Mouse (Mus musculus): ENCODE data around the gene Samd10. TPM values are rescaled to one million over a fixed set of nuclear protein-coding genes. Genes with fewer than 3 reads are reported as not detected.

Samd10 gene
- polyA plus RNA-seq, 2 experiments: 1.5 to 1.6 TPM

DNA sequence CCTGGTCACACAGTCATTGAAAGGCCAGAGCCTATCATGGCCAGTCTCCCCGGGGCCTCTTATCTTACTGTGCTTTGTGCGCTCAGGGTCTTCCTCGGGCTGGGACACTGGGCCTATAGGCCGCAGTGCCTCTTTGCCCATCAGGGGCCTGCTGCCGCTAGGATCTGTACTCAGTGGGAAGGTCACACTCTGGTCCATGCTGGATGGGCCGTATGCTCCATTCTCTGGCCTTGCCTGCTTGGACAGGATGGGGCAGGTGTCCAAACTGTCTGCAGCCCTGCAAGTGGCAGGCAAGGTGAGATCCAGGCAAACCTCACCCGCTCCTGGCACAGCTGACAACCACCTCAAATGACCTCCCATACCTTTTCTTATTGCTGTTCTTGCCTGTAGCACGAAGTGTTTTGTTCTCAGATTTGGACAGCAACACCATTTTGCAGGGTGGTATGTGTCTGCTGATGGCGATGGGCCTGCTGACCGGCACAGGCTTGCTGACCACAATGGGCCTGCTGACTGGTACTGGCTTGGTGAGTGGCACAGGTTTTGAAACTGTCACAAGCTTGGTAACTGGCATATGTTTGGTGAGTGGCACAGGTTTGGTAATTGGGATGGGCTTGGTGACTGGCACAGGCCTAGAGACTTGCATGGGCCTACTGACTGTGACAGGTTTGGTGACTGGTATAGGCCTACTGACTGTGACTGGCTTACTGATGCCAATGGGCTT, 9.8 kb downstream of the Samd10 start:
- ATAC-seq (ENCODE audit: insufficient read depth) (no peak), DNase-seq (ENCODE audit: low read depth in 3 of 3, low spot score in 3 of 3) (no peak)
- TF ChIP-seq CTCF (IDR thresholded peaks at IDR 0.05; ENCODE audit: low read depth) (no peak), EP300 (IDR thresholded peaks at IDR 0.05; ENCODE audit: low read depth) (no peak)
- no peak overlapping the region for H3K4me3 ChIP-seq (ENCODE audit: insufficient read depth in 1 of 2, low read depth in 2 of 2, low read length in 2 of 2)
- WGBS (ENCODE audit: insufficient replicate concordance): 83% methylated on average over 10 of the region's 10 CpGs
- H3K36me3 ChIP-seq (replicated peaks; ENCODE audit: control insufficient read depth, insufficient read depth, low read depth): peaks cover 3% of the 10 kb centered on the region
- no peaks in the 10 kb centered on the region for H3K9me3 ChIP-seq (ENCODE audit: control insufficient read depth, low read length)
- H3K27ac ChIP-seq: no peak overlapping the region
- no peak overlapping the region for H3K9ac ChIP-seq (replicated peaks)
- no peak overlapping the region for H3K4me2 ChIP-seq (ENCODE audit: low read depth)
- peaks cover 13 to 17% of the 10 kb centered on the region in 2 experiments for H3K4me1 ChIP-seq (replicated peaks; ENCODE audit: control insufficient read depth in 2 of 2, insufficient read depth in 2 of 2, low read length in 1 of 2)
- no peaks in the 10 kb centered on the region for H3K27me3 ChIP-seq (ENCODE audit: control insufficient read depth, insufficient read depth, low read length)

DNA sequence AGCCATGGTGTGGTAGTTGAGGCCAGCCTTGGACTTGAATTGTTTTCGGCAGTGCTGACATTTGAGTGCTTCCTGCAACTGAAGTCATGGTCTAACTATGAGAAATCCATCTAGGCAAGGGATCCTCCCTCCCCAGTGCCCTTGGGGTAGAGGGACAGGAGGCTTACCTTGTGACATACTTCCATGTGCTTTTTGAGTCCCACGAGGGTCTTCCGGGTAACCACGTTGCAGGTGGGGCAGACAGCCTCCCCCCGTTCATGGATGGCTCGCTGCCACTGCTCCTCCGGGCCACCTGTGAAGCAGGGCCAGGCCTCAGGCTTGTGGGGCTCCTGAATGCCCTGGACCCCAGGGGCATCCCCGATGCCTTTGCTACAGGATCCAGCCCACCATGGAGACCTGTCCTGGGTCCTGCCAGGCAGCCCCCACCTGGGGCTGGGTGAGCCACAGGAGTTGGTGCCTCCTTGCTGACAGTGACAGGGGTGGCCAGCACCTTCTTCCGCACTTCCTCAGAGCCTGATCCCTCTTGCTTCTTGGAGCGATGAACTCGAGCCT, 10.7 kb downstream of the Samd10 start:
- Histone ChIP-seq H3K4me1 (replicated peaks; ENCODE audit: control insufficient read depth in 2 of 2, insufficient read depth in 2 of 2, low read length in 1 of 2) (peaks cover 13 to 17% of the 10 kb centered on the region in 2 experiments), H3K27ac (no peak overlapping the region), H3K36me3 (replicated peaks; ENCODE audit: control insufficient read depth, insufficient read depth, low read depth) (peaks cover 3% of the 10 kb centered on the region), H3K9me3 (ENCODE audit: control insufficient read depth, low read length) (no peaks in the 10 kb centered on the region), H3K4me2 (ENCODE audit: low read depth) (no peak overlapping the region), H3K4me3 (ENCODE audit: insufficient read depth in 1 of 2, low read depth in 2 of 2, low read length in 2 of 2) (no peak overlapping the region), H3K27me3 (ENCODE audit: control insufficient read depth, insufficient read depth, low read length) (no peaks in the 10 kb centered on the region), H3K9ac (replicated peaks) (no peak overlapping the region)
- ATAC-seq (ENCODE audit: insufficient read depth) (no peak), DNase-seq (ENCODE audit: low read depth in 3 of 3, low spot score in 3 of 3) (no peak)
- no peak for TF ChIP-seq EP300 (IDR thresholded peaks at IDR 0.05; ENCODE audit: low read depth)
- TF ChIP-seq CTCF (IDR thresholded peaks at IDR 0.05; ENCODE audit: low read depth): no peak
- 81% methylated on average over 11 of the region's 11 CpGs for WGBS (ENCODE audit: insufficient replicate concordance)

DNA sequence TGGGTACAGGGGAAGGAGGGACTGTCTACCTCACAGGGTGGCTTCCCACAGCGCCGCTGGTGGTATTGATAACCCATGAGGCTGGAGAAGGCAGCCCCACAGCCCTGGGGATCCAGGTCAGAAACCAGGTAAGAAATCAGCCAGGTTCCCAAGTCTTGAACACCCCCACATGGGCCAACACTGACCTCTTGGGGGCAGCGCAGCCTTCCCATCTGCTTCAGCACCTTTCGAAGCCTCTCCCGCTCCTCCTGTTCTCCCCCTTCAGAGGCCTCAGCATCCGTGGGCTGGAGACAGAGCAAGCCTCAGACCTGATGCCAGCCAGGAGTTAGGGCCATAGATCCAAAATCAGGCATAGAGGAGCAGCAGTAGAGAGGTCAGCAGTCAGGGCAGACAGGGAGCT, 11.2 kb downstream of the Samd10 start:
- peaks cover 13 to 14% of the 10 kb centered on the region in 2 experiments for H3K4me1 ChIP-seq (replicated peaks; ENCODE audit: control insufficient read depth in 2 of 2, insufficient read depth in 2 of 2, low read length in 1 of 2)
- H3K9ac ChIP-seq (replicated peaks): no peak overlapping the region
- no peak overlapping the region for H3K4me3 ChIP-seq (ENCODE audit: insufficient read depth in 1 of 2, low read depth in 2 of 2, low read length in 2 of 2)
- no peak overlapping the region for H3K4me2 ChIP-seq (ENCODE audit: low read depth)
- 69% methylated on average over 6 of the region's 6 CpGs for WGBS (ENCODE audit: insufficient replicate concordance)
- no peaks in the 10 kb centered on the region for H3K27me3 ChIP-seq (ENCODE audit: control insufficient read depth, insufficient read depth, low read length)
- H3K9me3 ChIP-seq (ENCODE audit: control insufficient read depth, low read length): no peaks in the 10 kb centered on the region
- no peak for ATAC-seq (ENCODE audit: insufficient read depth)
- peak; percentile 34; the same call in 1 of the 2 replicates for TF ChIP-seq CTCF (IDR thresholded peaks at IDR 0.05; ENCODE audit: low read depth)
- no peak for TF ChIP-seq EP300 (IDR thresholded peaks at IDR 0.05; ENCODE audit: low read depth)
- no peak overlapping the region for H3K27ac ChIP-seq
- H3K36me3 ChIP-seq (replicated peaks; ENCODE audit: control insufficient read depth, insufficient read depth, low read depth): peaks cover 3% of the 10 kb centered on the region
- DNase-seq (ENCODE audit: low read depth in 3 of 3, low spot score in 3 of 3): no peak

DNA sequence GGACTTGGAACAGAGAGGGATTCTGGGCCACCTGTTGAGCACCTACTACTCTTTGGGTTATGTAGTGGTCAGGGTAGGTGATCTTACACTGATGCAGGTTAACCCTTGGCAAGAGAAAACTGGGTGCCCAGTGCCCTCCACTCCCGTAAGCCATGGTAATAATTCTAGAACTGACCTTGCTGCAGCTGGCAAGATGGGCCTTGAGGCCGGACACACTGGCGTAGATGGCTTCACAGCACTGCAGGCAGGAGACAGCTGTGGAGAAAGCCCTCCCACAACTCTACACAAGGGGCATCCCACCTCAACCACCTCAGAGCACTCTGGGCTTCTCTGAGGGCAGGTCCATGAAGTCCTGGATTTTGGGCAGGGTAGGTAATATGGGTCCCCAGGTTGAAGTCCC, 12.9 kb downstream of the Samd10 start:
- no peak for DNase-seq (ENCODE audit: low read depth in 3 of 3, low spot score in 3 of 3)
- no peak for TF ChIP-seq CTCF (IDR thresholded peaks at IDR 0.05; ENCODE audit: low read depth)
- Histone ChIP-seq H3K9me3 (ENCODE audit: control insufficient read depth, low read length) (no peaks in the 10 kb centered on the region), H3K4me2 (ENCODE audit: low read depth) (no peak overlapping the region), H3K4me1 (replicated peaks; ENCODE audit: control insufficient read depth in 2 of 2, insufficient read depth in 2 of 2, low read length in 1 of 2) (peaks cover 10 to 11% of the 10 kb centered on the region in 2 experiments), H3K9ac (replicated peaks) (no peak overlapping the region), H3K4me3 (ENCODE audit: insufficient read depth in 1 of 2, low read depth in 2 of 2, low read length in 2 of 2) (no peak overlapping the region), H3K27me3 (ENCODE audit: control insufficient read depth, insufficient read depth, low read length) (no peaks in the 10 kb centered on the region), H3K36me3 (replicated peaks; ENCODE audit: control insufficient read depth, insufficient read depth, low read depth) (peaks cover 3% of the 10 kb centered on the region), H3K27ac (no peak overlapping the region)
- ATAC-seq (ENCODE audit: insufficient read depth): no peak
- WGBS (ENCODE audit: insufficient replicate concordance): 81% methylated on average over 3 of the region's 3 CpGs

DNA sequence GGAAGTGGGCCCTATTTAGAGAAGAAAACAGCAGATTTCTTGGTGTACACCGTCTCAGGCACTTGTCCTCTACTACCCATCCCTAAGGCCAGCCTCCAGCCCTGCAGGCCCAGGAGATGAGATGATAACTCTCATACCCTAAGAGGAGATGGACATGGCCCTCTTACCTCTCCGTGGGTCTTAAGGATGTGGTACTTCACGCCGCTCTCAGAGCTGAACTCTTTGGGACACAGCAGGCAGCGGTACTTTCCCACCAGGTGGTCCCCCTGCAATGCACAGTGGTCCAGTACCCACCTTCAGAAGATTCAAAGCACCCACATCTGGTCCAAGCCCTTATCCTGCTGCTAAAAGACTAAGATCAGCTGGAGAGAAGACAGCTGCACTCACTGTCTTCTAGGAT, 13.5 kb downstream of the Samd10 start:
- Histone ChIP-seq H3K9me3 (ENCODE audit: control insufficient read depth, low read length) (no peaks in the 10 kb centered on the region), H3K4me2 (ENCODE audit: low read depth) (no peak overlapping the region), H3K4me1 (replicated peaks; ENCODE audit: control insufficient read depth in 2 of 2, insufficient read depth in 2 of 2, low read length in 1 of 2) (peaks cover 4 to 9% of the 10 kb centered on the region in 2 experiments), H3K27me3 (ENCODE audit: control insufficient read depth, insufficient read depth, low read length) (no peaks in the 10 kb centered on the region), H3K36me3 (replicated peaks; ENCODE audit: control insufficient read depth, insufficient read depth, low read depth) (peaks cover 3% of the 10 kb centered on the region), H3K4me3 (ENCODE audit: insufficient read depth in 1 of 2, low read depth in 2 of 2, low read length in 2 of 2) (no peak overlapping the region), H3K27ac (no peak overlapping the region), H3K9ac (replicated peaks) (no peak overlapping the region)
- TF ChIP-seq EP300 (IDR thresholded peaks at IDR 0.05; ENCODE audit: low read depth): no peak
- TF ChIP-seq CTCF (IDR thresholded peaks at IDR 0.05; ENCODE audit: low read depth): no peak
- ATAC-seq (ENCODE audit: insufficient read depth): no peak
- 81% methylated on average over 5 of the region's 5 CpGs for WGBS (ENCODE audit: insufficient replicate concordance)
- DNase-seq (ENCODE audit: low read depth in 3 of 3, low spot score in 3 of 3): no peak
